Mouse (Mus musculus) WW6 (cell line): ENCODE measurements around the gene Atp6v1g1.

ENCODE experiments used
- DNase-seq: peaks from one replicate; pipeline ENCODE4 v3.0.0-alpha.2; 2013; ENCODE audit warnings: low read depth, low spot score

Atp6v1g1 gene

DNA sequence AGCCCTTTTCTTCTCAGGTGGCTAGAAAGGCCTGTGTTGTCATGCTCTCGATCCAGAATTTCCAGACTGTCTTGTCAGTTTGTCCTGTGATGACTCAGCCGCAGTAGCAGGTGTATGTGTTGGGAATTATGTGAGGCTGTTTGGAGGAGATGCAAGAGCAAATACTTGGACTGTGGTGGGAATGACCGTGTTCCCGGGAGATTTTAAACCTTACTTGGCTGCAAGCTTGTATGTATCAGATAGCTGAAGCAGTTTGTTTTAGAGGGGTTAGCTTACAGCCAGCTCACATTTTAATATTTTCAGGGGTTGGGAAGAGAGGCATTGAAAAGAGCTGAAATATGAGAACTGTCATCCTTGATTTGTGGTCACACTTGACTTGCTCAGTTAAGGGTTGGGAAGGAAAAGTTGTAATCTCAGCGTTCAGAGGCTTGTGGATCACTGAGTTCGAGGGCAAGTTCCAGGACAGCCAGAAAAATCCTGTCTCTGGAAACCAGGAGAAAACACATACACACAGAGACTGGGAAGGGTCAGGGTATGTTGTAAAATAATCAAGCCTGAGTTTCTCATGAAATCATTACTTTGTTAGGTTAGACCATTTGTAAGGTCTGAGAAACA, 2.0 kb downstream of the Atp6v1g1 start:
- DNase-seq = no peak

DNA sequence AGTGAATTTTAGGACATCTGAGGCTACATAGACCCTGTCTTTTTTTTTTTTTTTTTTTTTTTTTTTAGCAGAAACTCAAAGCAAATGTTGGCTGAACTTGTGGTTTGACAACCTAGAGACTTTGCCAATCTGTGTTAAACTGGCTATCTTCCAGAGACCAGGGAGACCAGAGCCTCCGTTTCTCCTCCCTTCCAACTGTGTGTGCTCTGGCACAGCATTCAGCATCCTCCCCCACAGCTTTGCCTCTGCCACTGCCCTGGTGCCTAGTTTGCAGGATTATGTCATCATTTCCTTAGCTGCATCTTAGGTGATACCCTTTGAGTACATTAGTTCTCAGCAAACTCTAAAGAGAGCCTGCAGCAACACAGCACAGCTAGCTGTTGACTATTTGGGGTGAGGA, 3.2 kb downstream of the Atp6v1g1 start:
- no peak for DNase-seq

GRCm38 (mm10) chr4:63548491-63548890, 3.9 kb downstream of the Atp6v1g1 start:
- DNase-seq = no peak

DNA sequence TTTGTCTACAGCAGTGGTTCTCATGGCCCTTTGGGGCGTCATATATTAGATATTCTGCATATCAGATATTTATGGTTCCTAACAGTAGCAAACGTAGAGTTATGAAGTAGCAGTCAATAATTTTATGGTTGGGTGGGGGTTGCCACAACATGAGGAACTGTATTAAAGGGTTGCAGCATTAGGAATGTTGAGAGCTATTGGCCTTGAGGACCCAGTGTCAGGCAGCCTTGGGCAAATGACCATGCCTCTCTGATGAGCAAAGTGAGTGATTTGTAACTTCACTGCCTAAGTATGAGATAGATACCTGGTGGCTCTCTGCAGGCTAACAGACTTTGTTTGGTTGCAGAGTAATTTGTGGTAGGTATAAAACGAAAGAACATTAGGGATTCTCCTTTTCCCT, 6.3 kb downstream of the Atp6v1g1 start:
- no peak for DNase-seq

- no peak for DNase-seq
Measured at GRCm38 (mm10) chr4:63552865-63553264, 8.3 kb downstream of the Atp6v1g1 start.

GRCm38 (mm10) chr4:63553789-63554576, 9.4 kb downstream of the Atp6v1g1 start:
- DNase-seq = no peak

GRCm38 (mm10) chr4:63554616-63555015, 10.0 kb downstream of the Atp6v1g1 start:
- DNase-seq = no peak

DNA sequence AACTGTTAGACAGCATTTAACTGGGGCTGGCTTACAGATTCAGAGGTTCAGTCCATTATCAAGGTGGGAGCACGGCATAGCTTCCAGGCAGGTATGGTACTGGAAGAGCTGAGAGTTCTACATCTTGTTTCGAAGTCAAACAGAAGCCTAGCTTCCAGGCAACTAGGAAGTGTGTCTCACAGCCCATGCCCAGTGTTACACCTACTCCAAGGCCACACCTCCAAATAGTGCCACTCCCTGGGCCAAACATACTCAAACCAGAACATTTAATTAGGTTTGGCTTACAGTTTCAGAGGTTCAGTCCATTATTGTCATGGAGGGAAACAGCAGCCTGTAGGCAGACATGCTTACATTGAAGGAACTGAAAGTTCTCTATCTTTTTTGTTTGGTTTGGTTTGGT, 10.5 kb downstream of the Atp6v1g1 start:
- no peak for DNase-seq

DNA sequence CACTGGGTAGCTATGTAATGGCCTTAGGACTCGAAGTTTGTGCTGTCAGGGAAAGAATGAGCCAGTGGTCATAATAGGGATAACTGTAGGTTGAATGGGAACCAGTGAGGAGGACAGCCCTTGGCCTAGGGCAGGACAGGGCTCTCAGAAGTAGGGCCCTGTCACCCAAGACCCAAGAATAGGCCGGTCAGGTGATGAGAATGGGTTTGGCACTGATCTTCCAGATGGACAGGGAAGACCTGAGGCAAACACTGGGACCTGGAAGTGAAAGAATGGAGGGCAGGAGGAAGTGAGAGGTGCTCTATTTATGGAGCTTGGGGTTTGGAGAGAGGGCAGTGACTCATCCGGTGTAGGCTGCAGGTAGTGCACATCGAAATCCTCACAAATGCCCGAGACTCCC, 12.1 kb downstream of the Atp6v1g1 start:
- no peak for DNase-seq

DNA sequence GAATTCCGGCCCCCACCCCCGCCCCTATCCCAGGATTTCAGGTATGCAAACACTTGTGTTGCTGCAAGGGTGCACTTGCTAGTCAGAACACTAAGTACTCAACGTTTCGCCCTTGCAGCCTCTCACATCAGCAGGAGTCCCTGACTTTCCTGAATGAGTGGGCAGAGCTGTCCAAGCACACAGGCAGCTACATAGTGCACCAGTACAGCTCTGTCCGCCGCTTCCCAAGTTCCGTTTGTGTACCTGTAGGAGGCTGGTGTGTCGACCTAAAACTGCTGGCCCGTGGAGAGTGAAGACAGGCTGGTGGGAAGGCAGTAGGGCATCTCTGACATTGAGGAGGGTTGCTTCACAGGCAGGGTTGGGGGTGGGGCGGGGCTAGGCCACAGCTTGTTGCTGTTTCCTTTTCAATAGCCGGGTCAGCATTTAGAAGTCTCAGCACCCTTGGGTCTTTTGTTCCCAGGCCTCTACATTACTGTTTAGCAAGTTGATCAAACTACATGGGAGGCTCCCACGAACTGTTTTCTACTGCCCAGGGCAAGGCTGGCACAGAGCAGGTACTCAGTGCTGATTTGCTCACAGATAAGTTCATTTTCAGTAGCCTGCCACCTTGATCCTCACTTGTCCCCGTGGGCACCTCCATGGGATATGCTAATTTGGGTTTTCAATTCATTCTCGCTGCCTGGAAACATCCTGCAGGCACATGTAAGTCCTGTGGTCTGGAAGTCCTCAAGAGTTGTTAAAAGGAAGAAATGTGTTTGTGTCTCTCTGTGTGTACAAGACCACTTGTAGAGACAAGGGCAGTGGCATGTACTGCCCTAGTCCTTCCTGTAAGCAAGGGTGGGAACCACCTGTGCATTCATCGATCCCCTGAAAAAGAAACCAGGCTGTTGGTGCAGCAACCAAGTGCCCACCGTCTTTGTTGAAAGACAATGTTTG, 12.8 kb downstream of the Atp6v1g1 start:
- DNase-seq = no peak

- DNase-seq = no peak
Measured at GRCm38 (mm10) chr4:63558407-63559081, 14.0 kb downstream of the Atp6v1g1 start, which contains the start of gene Tmem268. Gene Tmem268, plus strand, starts transcription at chr4:63558781.

DNA sequence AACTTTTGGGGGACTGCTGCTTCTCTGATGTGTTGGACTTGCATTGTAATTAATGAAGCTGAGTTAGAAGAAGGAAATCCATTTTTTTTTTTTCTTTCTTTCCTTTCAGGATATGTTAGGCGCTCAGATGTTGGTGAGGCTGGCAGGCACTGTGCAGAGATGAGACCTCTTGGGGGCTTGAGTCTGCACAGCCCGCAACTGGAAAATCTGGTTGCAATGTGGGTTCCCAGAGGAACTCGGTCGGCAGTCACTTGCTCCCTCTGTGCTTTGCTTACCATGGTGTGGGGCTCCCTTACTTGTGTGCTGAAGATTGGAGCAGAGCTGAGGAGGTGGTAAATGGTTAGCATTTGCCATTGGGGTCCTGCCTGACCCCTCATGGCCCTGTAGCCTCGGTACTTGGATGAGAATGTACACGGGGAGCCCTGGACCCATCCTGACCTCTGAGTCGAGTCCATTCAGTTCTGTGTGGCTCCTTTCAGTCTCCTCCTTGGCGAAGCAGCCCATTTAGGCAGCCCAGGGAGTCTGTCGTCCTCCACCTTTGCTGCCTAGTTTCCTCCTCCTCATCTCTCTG, 14.6 kb downstream of the Atp6v1g1 start:
- DNase-seq = no peak

GRCm38 (mm10) chr4:63560079-63560478, 15.5 kb downstream of the Atp6v1g1 start:
- DNase-seq = no peak

GRCm38 (mm10) chr4:63561861-63562675, 17.5 kb downstream of the Atp6v1g1 start:
- DNase-seq = no peak

GRCm38 (mm10) chr4:63562742-63563141, 18.2 kb downstream of the Atp6v1g1 start:
- no peak for DNase-seq

- no peak for DNase-seq
Measured at GRCm38 (mm10) chr4:63567712-63568390, 23.3 kb downstream of the Atp6v1g1 start.

DNA sequence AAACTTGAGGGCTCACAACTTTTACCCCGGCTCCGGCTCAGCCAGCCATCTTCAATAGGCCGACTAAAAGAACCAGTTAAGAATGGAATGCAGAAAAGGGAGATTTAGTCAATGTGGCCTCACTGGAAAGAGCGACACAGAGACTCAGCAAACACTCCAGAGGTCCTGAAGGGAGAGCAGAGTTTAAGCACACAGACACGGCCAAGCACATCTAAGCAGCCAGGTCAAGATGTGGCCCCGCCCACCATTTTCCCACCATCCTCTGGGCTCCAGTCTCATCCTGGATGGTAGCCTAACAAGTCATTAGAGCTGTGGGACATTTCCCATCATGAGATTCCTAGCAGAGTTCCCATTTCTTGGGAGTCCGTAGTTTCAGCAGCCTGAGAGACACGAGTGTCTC, 24.8 kb downstream of the Atp6v1g1 start:
- DNase-seq = no peak

- DNase-seq = no peak
Measured at GRCm38 (mm10) chr4:63570208-63570781, 25.7 kb downstream of the Atp6v1g1 start.

- DNase-seq = no peak
Measured at GRCm38 (mm10) chr4:63572621-63573020, 28.0 kb downstream of the Atp6v1g1 start.
